Mouse (Mus musculus): ENCODE measurements around the gene Flvcr2.

- TF ChIP-seq POLR2A (IDR thresholded peaks at IDR 0.05; ENCODE audit: low read depth, low read length): no peak
- no peak for TF ChIP-seq CTCF (IDR thresholded peaks at IDR 0.05; ENCODE audit: extremely low read depth, insufficient read depth, insufficient read length, insufficient replicate concordance)
These were observed 88.2 kb downstream of the Flvcr2 start for GRCm38 (mm10) chr12:85834543-85834942.

All from spleen, adult 2 months (tissue).